Mouse (Mus musculus): ENCODE data around the gene Slirp. TPM values are rescaled to one million over a fixed set of nuclear protein-coding genes. Genes with fewer than 3 reads are reported as not detected.
"Not testable (repeated sequence)": the region's sequence is repeated elsewhere in the genome, so short reads cannot be mapped to it uniquely, and the experiment has no call there.

The Slirp gene
- total RNA-seq, 2 experiments from 2014 or later = 163 to 186 TPM

- DNase-seq (ENCODE audit: low spot score in 2 of 2) = no peak
Observed at GRCm38 (mm10) chr12:87426354-87427031, 17.2 kb upstream of the Slirp start.

GRCm38 (mm10) chr12:87428295-87428694 is 15.4 kb upstream of the Slirp start:
- DNase-seq (ENCODE audit: low spot score in 2 of 2) = no peak

- no peak for DNase-seq (ENCODE audit: low spot score in 2 of 2)
Observed at GRCm38 (mm10) chr12:87428885-87429284, 14.8 kb upstream of the Slirp start.

DNA sequence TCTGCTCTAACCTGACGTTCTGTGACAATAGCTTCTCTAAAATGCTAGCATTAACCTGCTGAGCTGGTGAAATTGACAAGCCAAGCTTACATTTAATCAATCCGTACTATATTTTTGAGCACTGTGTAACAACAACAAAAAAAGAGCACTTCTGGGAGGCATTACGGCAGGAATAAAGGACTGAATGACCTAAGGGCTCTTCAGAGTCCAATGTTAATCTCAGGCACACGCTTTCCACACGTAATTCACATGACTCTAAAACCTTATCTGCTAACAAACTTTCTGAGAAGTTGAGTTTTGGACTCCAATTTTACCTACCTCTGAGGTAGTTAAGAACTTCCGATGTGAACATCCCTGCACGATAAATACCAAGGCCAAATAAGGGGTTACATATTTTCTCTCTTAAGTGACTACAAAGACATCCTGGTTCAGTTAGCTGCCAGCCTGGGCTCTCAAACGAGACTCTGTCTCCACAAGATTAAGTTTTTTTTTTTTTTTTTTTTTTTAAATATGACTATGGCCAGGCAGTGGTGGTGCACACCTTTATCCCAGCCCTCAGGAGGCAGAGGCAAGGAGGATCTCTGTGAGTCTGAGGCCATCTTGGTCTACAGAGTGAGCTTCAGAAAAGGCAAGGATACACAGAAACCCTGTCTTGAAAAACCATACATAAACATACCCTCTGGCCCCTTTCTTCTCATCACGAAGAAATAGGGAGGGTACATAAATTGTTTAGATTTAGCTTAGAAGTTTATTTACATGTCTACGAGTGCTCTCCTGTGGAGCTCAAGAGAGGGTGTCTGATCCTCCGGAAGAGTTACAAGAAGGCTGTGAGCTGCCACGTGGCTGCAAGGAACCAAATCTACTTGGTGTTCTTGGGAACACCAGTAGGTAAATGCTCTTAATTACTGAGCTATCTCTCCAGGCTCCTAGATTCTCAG is 1.2 kb upstream of the Slirp start:
- DNase-seq (ENCODE audit: low spot score in 2 of 2) = no peak

GRCm38 (mm10) chr12:87443115-87443699 is 489 bp upstream of the Slirp start:
- DNase-seq (ENCODE audit: low spot score in 2 of 2) = no peak

DNA sequence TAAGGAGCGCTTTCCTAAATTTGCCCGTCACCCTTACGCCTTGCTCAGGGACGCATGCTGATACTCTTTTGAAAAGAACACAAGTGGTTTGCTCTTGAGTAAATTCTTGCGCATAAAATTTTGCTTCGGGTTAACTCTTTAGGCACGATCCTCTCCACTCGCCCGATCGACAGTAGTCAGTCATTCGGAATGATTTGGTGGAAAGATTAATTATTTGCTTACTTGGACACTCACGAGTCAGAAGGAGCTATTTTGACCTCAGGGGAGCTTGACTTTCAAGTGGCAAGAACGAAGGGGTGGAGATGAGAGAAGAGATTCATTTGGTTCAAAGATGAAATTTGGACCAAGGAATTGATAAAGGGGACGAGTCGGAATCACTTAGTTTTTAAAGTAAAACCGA is 515 bp downstream of the Slirp start:
- no peak for DNase-seq (ENCODE audit: low spot score in 2 of 2)

GRCm38 (mm10) chr12:87449456-87449855 is 5.8 kb downstream of the Slirp start:
- DNase-seq (ENCODE audit: low spot score in 2 of 2) = no peak

DNA sequence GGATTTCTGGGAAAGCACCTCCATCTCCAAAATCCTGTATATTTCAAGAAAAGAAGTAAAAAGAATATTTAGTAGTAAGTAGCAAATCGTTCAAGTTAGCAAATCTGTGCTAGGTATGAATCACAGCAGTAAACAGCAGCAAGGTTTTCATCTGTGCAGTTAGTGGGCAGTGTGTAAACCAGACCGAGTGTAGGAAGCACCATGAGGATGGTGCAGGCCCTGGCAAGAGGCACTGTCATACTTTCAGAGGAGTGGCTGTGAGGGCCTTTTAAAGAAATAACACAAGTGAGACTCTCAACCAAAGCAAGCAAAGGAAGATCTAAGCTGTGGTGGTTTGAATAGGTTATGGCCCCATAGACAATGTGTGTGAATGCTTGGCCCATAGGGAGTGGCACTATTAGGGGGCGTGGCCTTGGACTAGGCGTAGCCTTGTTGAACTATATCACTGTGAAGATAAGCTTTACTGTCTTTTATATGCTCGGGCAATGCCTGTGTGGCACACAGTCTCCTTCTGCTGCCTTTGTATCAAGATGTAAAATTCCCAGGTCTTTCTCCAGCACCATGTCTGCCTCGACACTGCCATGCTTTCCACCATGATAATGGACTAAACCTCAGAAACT is 21.1 kb downstream of the Slirp start:
- DNase-seq (ENCODE audit: low spot score in 2 of 2) = no peak

- no peak for DNase-seq (ENCODE audit: low spot score in 2 of 2)
Observed at GRCm38 (mm10) chr12:87470263-87471136, 26.8 kb downstream of the Slirp start.

GRCm38 (mm10) chr12:87471421-87471963 is 27.8 kb downstream of the Slirp start:
- DNase-seq (ENCODE audit: low spot score in 2 of 2) = no peak

- DNase-seq (ENCODE audit: low spot score in 2 of 2) = peak; percentile 88 to 91
Observed at GRCm38 (mm10) chr12:87471964-87472786, 28.5 kb downstream of the Slirp start, which contains the start of gene Snw1. Gene Snw1, minus strand, starts transcription at chr12:87472274.

DNA sequence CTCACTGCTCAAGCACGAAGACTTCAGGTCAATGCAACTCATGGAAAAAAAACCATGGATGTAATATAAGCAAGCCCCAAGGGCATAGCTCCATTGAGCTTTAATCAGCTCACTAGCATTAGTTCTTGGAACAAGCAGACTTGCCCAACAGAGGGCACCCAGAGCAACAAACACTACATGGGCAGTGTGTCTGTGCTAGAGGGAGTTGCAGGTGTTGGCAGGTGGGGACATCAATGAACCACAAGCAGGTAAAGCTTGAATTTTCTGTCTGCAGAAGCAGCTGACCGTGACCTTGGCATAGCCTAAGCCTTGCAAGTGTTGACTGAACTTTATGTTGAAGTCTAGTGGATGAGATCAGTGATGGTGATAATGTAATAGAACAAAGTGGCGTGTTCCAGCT is 31.1 kb downstream of the Slirp start:
- no peak for DNase-seq (ENCODE audit: low spot score in 2 of 2)

- DNase-seq (ENCODE audit: low spot score in 2 of 2) = not testable (repeated sequence)
Observed at GRCm38 (mm10) chr12:87482482-87482881, 38.8 kb downstream of the Slirp start.

DNA sequence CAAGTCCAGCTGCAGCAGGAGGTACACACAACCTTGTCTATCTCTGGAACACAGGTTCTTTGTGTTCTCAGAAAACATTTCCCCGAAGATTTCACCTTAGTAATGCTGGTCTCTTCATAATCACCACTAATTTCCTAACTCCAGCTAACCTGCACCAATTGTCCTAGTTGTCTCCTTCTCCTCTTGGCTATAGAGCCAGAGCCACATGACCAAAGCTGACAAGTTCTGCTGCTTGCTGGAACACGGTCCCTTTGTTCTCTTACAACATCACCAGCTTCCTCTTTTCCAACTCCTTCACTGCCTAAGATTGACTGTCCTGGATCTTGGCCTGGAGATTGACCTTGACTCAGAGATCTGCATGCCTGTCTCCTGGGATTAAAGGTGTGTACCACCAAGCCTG is 45.0 kb downstream of the Slirp start:
- DNase-seq (ENCODE audit: low spot score in 2 of 2) = not testable (repeated sequence)

DNA sequence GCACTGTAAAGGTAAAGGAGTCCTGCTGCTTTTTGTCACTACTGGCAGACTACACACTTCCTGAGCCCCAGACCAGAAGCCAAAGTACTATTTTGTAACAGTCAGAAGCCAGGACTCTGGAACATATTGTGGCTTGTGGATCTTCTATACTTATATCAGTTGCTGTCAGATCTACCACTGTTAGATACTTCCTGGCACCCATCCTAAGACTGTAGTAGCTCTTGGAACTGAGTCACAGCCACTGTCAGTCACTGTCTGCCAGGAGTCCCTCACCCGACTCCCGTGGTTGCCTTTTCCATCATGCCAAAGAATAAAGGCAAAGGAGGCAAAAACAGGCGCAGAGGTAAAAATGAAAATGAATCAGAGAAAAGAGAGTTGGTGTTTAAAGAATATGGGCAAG is 50.7 kb downstream of the Slirp start, which contains the start of gene Gm5788:
Gm5788 (plus strand) TSS at position 301 of the 400 bp plus-strand sequence.
- not testable (repeated sequence) for DNase-seq (ENCODE audit: low spot score in 2 of 2)

Measured in adrenal gland, adult 18-20 months (tissue).